Mouse (Mus musculus) midbrain, embryonic 13.5 days (tissue): ENCODE measurements around the gene Zfp748. TPM values are rescaled to one million over a fixed set of nuclear protein-coding genes. Genes with fewer than 3 reads are reported as not detected.

Source experiments
- polyA plus RNA-seq: library from polyadenylated mRNA; unstranded; fragments of >200 nt; fragmentation: Nextera tagmentation; extraction: Ambion mirVana; gene quantifications from 2 replicates; pipeline ENCODE4 v1.2.1, GENCODE M21; 2015

The Zfp748 gene
- polyA plus RNA-seq, 1 experiment from 2014 or later, result 16.2 TPM

Other genes with a start within 250 kb of the Zfp748 start
- gene Zfp457, start 247.3 kb downstream of the Zfp748 start, polyA plus RNA-seq, result 1.5 and 1.6 TPM in 2 replicates
- gene Zfp595, start 221.3 kb downstream of the Zfp748 start, polyA plus RNA-seq, result 1.4 and 1.7 TPM in 2 replicates
- not detected in 2 replicates for gene Gm28044, start 193.3 kb downstream of the Zfp748 start, polyA plus RNA-seq
- 0.61 and 0.79 TPM in 2 replicates for gene Zfp953, start 193.2 kb downstream of the Zfp748 start, polyA plus RNA-seq
- 0.44 TPM in 1 of 2 replicates, not detected in the other for gene Gm28041, start 178.1 kb downstream of the Zfp748 start, polyA plus RNA-seq
- gene Zfp456, start 178.0 kb downstream of the Zfp748 start, polyA plus RNA-seq, result 0.52 and 1.0 TPM in 2 replicates
- gene Zfp429, start 154.0 kb downstream of the Zfp748 start, polyA plus RNA-seq, result 4.0 and 5.2 TPM in 2 replicates
- 0.58 and 0.86 TPM in 2 replicates for gene Zfp459, start 132.4 kb downstream of the Zfp748 start, polyA plus RNA-seq
- 5.2 and 7.3 TPM in 2 replicates for gene Zfp874a, start 102.2 kb downstream of the Zfp748 start, polyA plus RNA-seq
- gene Zfp874b, start 69.6 kb downstream of the Zfp748 start, polyA plus RNA-seq, result 2.3 and 2.4 TPM in 2 replicates
- 15.1 and 16.0 TPM in 2 replicates for gene Zfp58, start 53.3 kb downstream of the Zfp748 start, polyA plus RNA-seq
- not detected in 2 replicates for gene Gm26965, start 27.7 kb downstream of the Zfp748 start, polyA plus RNA-seq
- 35.4 and 38.7 TPM in 2 replicates for gene Zfp87, start 27.7 kb downstream of the Zfp748 start, polyA plus RNA-seq
- gene Zfp729b, start 55.9 kb upstream of the Zfp748 start, polyA plus RNA-seq, result 4.5 and 4.6 TPM in 2 replicates
- not detected in 2 replicates for gene Gm49345, start 83.9 kb upstream of the Zfp748 start, polyA plus RNA-seq
- gene Zfp729a, start 84.0 kb upstream of the Zfp748 start, polyA plus RNA-seq, result 3.3 and 3.7 TPM in 2 replicates
- 15.4 and 18.3 TPM in 2 replicates for gene Zfp738, start 133.2 kb upstream of the Zfp748 start, polyA plus RNA-seq
- gene Zfp65, start 175.3 kb upstream of the Zfp748 start, polyA plus RNA-seq, result 9.8 and 10.3 TPM in 2 replicates
- 8.0 and 8.7 TPM in 2 replicates for gene Zfp85, start 201.4 kb upstream of the Zfp748 start, polyA plus RNA-seq
- 3.5 and 3.6 TPM in 2 replicates for gene Zfp493, start 225.9 kb upstream of the Zfp748 start, polyA plus RNA-seq